ENCODE assay signal across 9 mouse cellular contexts in the genomic region with DNA sequence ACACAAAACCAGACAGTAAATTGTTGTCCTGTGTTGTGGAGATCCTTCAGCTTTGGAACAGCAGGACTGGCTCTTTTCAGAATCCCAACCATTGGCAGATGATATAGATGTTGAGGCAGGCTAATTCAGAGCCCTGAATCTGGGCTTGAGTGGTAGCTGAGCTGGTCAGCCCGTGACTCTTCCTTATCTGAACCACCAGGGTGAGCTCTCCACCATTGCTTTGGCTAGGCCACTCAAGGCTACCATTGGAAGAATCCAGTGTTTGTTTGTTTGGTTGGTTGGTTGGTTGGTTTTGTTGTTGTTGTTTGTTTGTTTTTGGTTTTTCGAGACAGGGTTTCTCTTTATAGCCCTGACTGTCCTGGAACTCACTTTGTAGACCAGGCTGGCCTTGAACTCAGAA. TPM values are rescaled to one million over a fixed set of nuclear protein-coding genes. Genes with fewer than 3 reads are reported as not detected.
DNase-seq lines count a peak whose midpoint lies in the region; ATAC-seq and TF ChIP-seq lines count a peak whose summit lies in the region.
"Had no signal": no experiment of that assay in that cellular context is flagged by ENCODE, and none has a peak within 500 bp of the region (broad histone marks: within the 10 kb centered on the region; RNA-seq: fewer than 3 reads in every experiment).

No protein-coding gene starts in this region.

- WGBS in midbrain, postnatal 0 days, result 77% methylated on average over 2 of the region's 2 CpGs
- 75% methylated on average over 2 of the region's 2 CpGs for WGBS in midbrain, embryonic 11.5 days
- 71% methylated on average over 2 of the region's 2 CpGs for WGBS in small intestine, adult 2 months

- H3K9ac ChIP-seq in midbrain, postnatal 0 days (replicated peaks; ENCODE audit: low read length, poor library complexity, severe bottlenecking), result no peak overlapping the region
- H3K9ac ChIP-seq in midbrain, embryonic 11.5 days (ENCODE audit: low read length), result no peak overlapping the region

- 0 out of 2 replicates have a peak, but pooled peaks cover 3% of the 10 kb centered on the region for H3K36me3 ChIP-seq in midbrain, postnatal 0 days (ENCODE audit: insufficient read depth, low read length)
- H3K36me3 ChIP-seq in midbrain, embryonic 11.5 days (ENCODE audit: control insufficient read depth, insufficient read depth, low read length), result no peaks in the 10 kb centered on the region
- H3K36me3 ChIP-seq in small intestine, adult 2 months (ENCODE audit: control insufficient read depth, insufficient read depth, low read length), result no peaks in the 10 kb centered on the region

- no peak for TF ChIP-seq POLR2A in small intestine, adult 2 months (IDR thresholded peaks at IDR 0.05; ENCODE audit: low read depth, low read length)

- TF ChIP-seq CTCF in midbrain, postnatal 0 days (IDR thresholded peaks at IDR 0.05), result peak; percentile 46
- peak; percentile 54; the same call in 1 of the 2 replicates for TF ChIP-seq CTCF in small intestine, adult 2 months (IDR thresholded peaks at IDR 0.05; ENCODE audit: extremely low read depth, insufficient read length, insufficient replicate concordance, low read depth, low read length)

- no peak for ATAC-seq in midbrain, postnatal 0 days (ENCODE audit: low FRiP score)
- ATAC-seq in midbrain, embryonic 11.5 days (ENCODE audit: low FRiP score), result no peak

- no peak overlapping the region for H3K27ac ChIP-seq in midbrain, postnatal 0 days (ENCODE audit: low read depth, low read length)
- H3K27ac ChIP-seq in midbrain, embryonic 11.5 days (ENCODE audit: low read depth, low read length), result no peak overlapping the region
- no peak overlapping the region for H3K27ac ChIP-seq in small intestine, adult 2 months (ENCODE audit: insufficient read depth, low read depth, low read length)

- intact Hi-C loops in gastrocnemius, postnatal 14 days (cut with DNase I; ENCODE audit: low total_unique reads), result loop anchor here (10.0 kb wide), 1 partner anchor 121 kb away; no protein-coding TSS in a partner anchor

- H3K9me3 ChIP-seq in midbrain, postnatal 0 days (ENCODE audit: low read length), result no peaks in the 10 kb centered on the region
- H3K9me3 ChIP-seq in midbrain, embryonic 11.5 days (ENCODE audit: control insufficient read depth, low read length), result no peaks in the 10 kb centered on the region

- H3K4me2 ChIP-seq in midbrain, postnatal 0 days (ENCODE audit: low read depth, low read length, poor library complexity, severe bottlenecking), result no peak overlapping the region
- no peak overlapping the region for H3K4me2 ChIP-seq in midbrain, embryonic 11.5 days

- no peak overlapping the region for H3K4me3 ChIP-seq in midbrain, postnatal 0 days (ENCODE audit: low read depth, low read length)
- H3K4me3 ChIP-seq in midbrain, embryonic 11.5 days (ENCODE audit: low read depth, low read length), result no peak overlapping the region
- H3K4me3 ChIP-seq in small intestine, adult 2 months (ENCODE audit: low read depth, low read length), result no peak overlapping the region
- H3K4me3 ChIP-seq: myocyte had no signal

- DNase-seq in adrenal gland, postnatal 14 days, result peak; percentile 23
- DNase-seq in adrenal gland, adult 8-10 months, result no peak
- no peak for DNase-seq in midbrain, postnatal 0 days (ENCODE audit: low spot score)
- DNase-seq in midbrain, embryonic 11.5 days (ENCODE audit: low spot score, missing footprints), result no peak
- peak; percentile 12 to 47 for DNase-seq in kidney, postnatal 36 days
- no peak for DNase-seq in gastrocnemius, postnatal 4 days (ENCODE audit: low spot score in 2 of 2)
- DNase-seq in gastrocnemius, postnatal 14 days, result no peak

- no peaks in the 10 kb centered on the region for H3K4me1 ChIP-seq in midbrain, postnatal 0 days (ENCODE audit: insufficient read depth, low read length)
- no peaks in the 10 kb centered on the region for H3K4me1 ChIP-seq in midbrain, embryonic 11.5 days (ENCODE audit: control insufficient read depth, insufficient read depth, low read length)
- no peaks in the 10 kb centered on the region for H3K4me1 ChIP-seq in small intestine, adult 2 months (ENCODE audit: control insufficient read depth, insufficient read depth, insufficient read length, low read length)

- no peaks in the 10 kb centered on the region for H3K27me3 ChIP-seq in midbrain, postnatal 0 days (ENCODE audit: insufficient read depth, low read length)
- no peaks in the 10 kb centered on the region for H3K27me3 ChIP-seq in midbrain, embryonic 11.5 days (ENCODE audit: control insufficient read depth, insufficient read depth, low read length)
- H3K27me3 ChIP-seq in small intestine, adult 2 months (ENCODE audit: control insufficient read depth, insufficient read depth, low read length), result no peaks in the 10 kb centered on the region

RNA-seq across cellular contexts. Expression of gene Lancl2, which starts 41.0 kb away (rescaled TPM):
- total RNA-seq in adrenal gland, postnatal 14 days (2021), result 20.7 and 21.0 TPM in 2 replicates
- total RNA-seq in adrenal gland, adult 8-10 months (2022), result 10 to 100 TPM; 17.8 to 25.3 (median 21.0) TPM
- 112 and 114 TPM in 2 replicates for total RNA-seq in midbrain, postnatal 0 days (2014; rRNA removed)
- polyA plus RNA-seq in midbrain, postnatal 0 days (2015; fragmentation: Nextera tagmentation; extraction: Ambion mirVana), result 89.5 and 94.1 TPM in 2 replicates
- polyA plus RNA-seq in midbrain, embryonic 11.5 days (2014; fragmentation: Nextera tagmentation; extraction: Ambion mirVana), result 58.4 and 59.3 TPM in 2 replicates
- polyA plus RNA-seq in small intestine, adult 2 months (2012; rRNA removed), result 0.55 and 1.1 TPM in 2 replicates
- total RNA-seq in gastrocnemius, postnatal 4 days (2021), result 10 to 100 TPM; 19.8 to 20.3 TPM
- 10 to 100 TPM; 10.8 to 11.9 TPM for total RNA-seq in gastrocnemius, postnatal 14 days (2021)

RNA-seq across cellular contexts. Expression of gene Pyurf, which starts 51.5 kb away (rescaled TPM):
- total RNA-seq in adrenal gland, postnatal 14 days (2021), result 22.5 and 23.7 TPM in 2 replicates
- 10 to 100 TPM; 12.9 to 15.3 (median 13.2) TPM for total RNA-seq in adrenal gland, adult 8-10 months (2022)
- 13.7 and 14.9 TPM in 2 replicates for total RNA-seq in midbrain, postnatal 0 days (2014; rRNA removed)
- 13.3 and 14.3 TPM in 2 replicates for polyA plus RNA-seq in midbrain, postnatal 0 days (2015; fragmentation: Nextera tagmentation; extraction: Ambion mirVana)
- polyA plus RNA-seq in midbrain, embryonic 11.5 days (2014; fragmentation: Nextera tagmentation; extraction: Ambion mirVana), result 15.7 and 17.9 TPM in 2 replicates
- 8.5 and 12.8 TPM in 2 replicates for polyA plus RNA-seq in small intestine, adult 2 months (2012; rRNA removed)
- 10 to 100 TPM in 1 of 2 experiments, 1 to 10 TPM in 1; 9.4 to 10.1 TPM for total RNA-seq in gastrocnemius, postnatal 4 days (2021)
- total RNA-seq in gastrocnemius, postnatal 14 days (2021), result 10 to 100 TPM; 14.2 to 14.4 TPM

Comparison
In these comparisons a context has a peak if more than half of its experiments do, and no peak if none do; other contexts are left out.
1. DNase-seq: peak in adrenal gland, postnatal 14 days (single experiment) and kidney, postnatal 36 days (2 of 2); none in adrenal gland, adult 8-10 months (single experiment), midbrain, postnatal 0 days (single experiment), midbrain, embryonic 11.5 days (single experiment), gastrocnemius, postnatal 4 days (0 of 2) and gastrocnemius, postnatal 14 days (single experiment).